In the genomic region with DNA sequence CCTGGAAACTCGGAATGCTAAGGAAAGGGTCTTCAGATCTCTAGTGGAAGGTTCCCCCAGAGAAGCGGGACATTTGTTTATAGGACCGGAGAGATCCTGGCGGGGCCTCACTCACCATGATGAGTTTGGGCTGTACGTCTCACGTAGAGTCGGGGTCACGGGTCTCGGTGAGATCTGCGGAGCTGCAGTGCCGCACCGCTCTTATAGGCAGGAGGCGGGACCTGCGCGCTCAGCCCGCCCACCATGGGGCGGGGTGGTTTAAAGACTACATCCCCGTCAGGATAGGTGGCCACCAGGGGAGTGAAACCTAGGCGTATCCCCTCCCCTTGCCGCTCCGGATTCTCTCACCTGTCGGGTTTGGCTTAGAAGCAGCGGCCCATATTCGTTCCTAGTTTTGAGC, we compare ENCODE assay signal across 8 mouse cellular contexts. TPM values are rescaled to one million over a fixed set of nuclear protein-coding genes. Genes with fewer than 3 reads are reported as not detected.
DNase-seq lines count a peak whose midpoint lies in the region; ATAC-seq and TF ChIP-seq lines count a peak whose summit lies in the region.

No protein-coding gene starts in this region.

- H3K36me3 ChIP-seq in ES-E14 (ENCODE audit: control insufficient read depth, insufficient read depth, low read length, poor library complexity, severe bottlenecking), result peaks cover 31% of the 10 kb centered on the region
- H3K36me3 ChIP-seq in hindbrain, embryonic 10.5 days, result peaks cover 23% of the 10 kb centered on the region
- H3K36me3 ChIP-seq in lung, embryonic 16.5 days (ENCODE audit: control insufficient read depth, insufficient read depth, low read length), result peaks cover 4% of the 10 kb centered on the region

- H3K9me3 ChIP-seq in ES-E14 (ENCODE audit: control insufficient read depth, insufficient read depth, low read depth, low read length), result no peaks in the 10 kb centered on the region
- no peaks in the 10 kb centered on the region for H3K9me3 ChIP-seq in hindbrain, embryonic 10.5 days
- no peaks in the 10 kb centered on the region for H3K9me3 ChIP-seq in lung, embryonic 16.5 days (ENCODE audit: control insufficient read depth, low read length)

- no peak overlapping the region for H3K27ac ChIP-seq in ES-E14 (ENCODE audit: insufficient read depth, low read depth, low read length, poor library complexity, severe bottlenecking)
- peak overlapping the region; percentile 71; the same call in 1 of the 2 replicates for H3K27ac ChIP-seq in hindbrain, embryonic 10.5 days
- no peak overlapping the region for H3K27ac ChIP-seq in lung, embryonic 16.5 days (ENCODE audit: low read length)

- peak; percentile 94 for ATAC-seq in lung, embryonic 16.5 days (ENCODE audit: low read depth)

- peak overlapping the region; percentile 70 to 97 for H3K4me3 ChIP-seq in ES-E14 (ENCODE audit: insufficient read depth in 1 of 2, low read depth in 1 of 2, low read length in 2 of 2, poor library complexity in 1 of 2, severe bottlenecking in 1 of 2)
- peak overlapping the region; percentile 60 for H3K4me3 ChIP-seq in hindbrain, embryonic 10.5 days
- peak overlapping the region; percentile 54 for H3K4me3 ChIP-seq in lung, embryonic 16.5 days (ENCODE audit: low read length)

- peaks cover 77% of the 10 kb centered on the region for H3K27me3 ChIP-seq in hindbrain, embryonic 10.5 days (ENCODE audit: insufficient read depth, poor library complexity, severe bottlenecking)
- H3K27me3 ChIP-seq in lung, embryonic 16.5 days (ENCODE audit: control insufficient read depth, insufficient read depth, low read depth, low read length), result peaks cover 29% of the 10 kb centered on the region

- peaks cover 12 to 29% of the 10 kb centered on the region in 2 experiments for H3K4me1 ChIP-seq in ES-E14 (ENCODE audit: control insufficient read depth in 2 of 2, insufficient read depth in 2 of 2, low read length in 2 of 2, poor library complexity in 1 of 2)
- H3K4me1 ChIP-seq in hindbrain, embryonic 10.5 days (replicated peaks), result peaks cover 22% of the 10 kb centered on the region
- peaks cover 12% of the 10 kb centered on the region for H3K4me1 ChIP-seq in lung, embryonic 16.5 days (replicated peaks; ENCODE audit: control insufficient read depth, insufficient read depth, low read length)

- in situ Hi-C loops in ES-E14 (cut with MboI; ENCODE audit: low sequenced_read_pairs in 2 of 2, unreplicated experiment in 2 of 2), result no loop called here

- peak; percentile 78 for DNase-seq in ES-E14 (ENCODE audit: low read depth, low spot score)
- DNase-seq in cerebellum, adult 8-10 months, result peak; percentile 97
- DNase-seq in forelimb bud, embryonic 11.5 days (ENCODE audit: low read depth, low spot score), result peak; percentile 78
- DNase-seq in hindbrain, embryonic 10.5 days (ENCODE audit: low spot score), result peak; percentile 69
- DNase-seq in layer of hippocampus, adult 9-11 months, result peak; percentile 92
- DNase-seq in ovary, adult 18-20 months (ENCODE audit: low spot score), result peak; percentile 74
- peak; percentile 95 for DNase-seq in thymus, postnatal 0 days (ENCODE audit: low spot score)

- peak overlapping the region; percentile 97 for H3K4me2 ChIP-seq in lung, embryonic 16.5 days (ENCODE audit: low read depth, low read length)

- under 1% methylated on average over 24 of the region's 24 CpGs for WGBS in hindbrain, embryonic 10.5 days
- 0% methylated on average over 24 of the region's 24 CpGs for WGBS in lung, embryonic 16.5 days

- H3K9ac ChIP-seq in ES-E14 (ENCODE audit: insufficient read depth, low read depth, low read length, poor library complexity, severe bottlenecking), result peak overlapping the region; percentile 74
- peak overlapping the region; percentile 72 for H3K9ac ChIP-seq in lung, embryonic 16.5 days (ENCODE audit: low read length)

TF ChIP-seq in ES-E14, 5 proteins besides CTCF, POLR2A, EP300 and RAD21:
- no peak for TF ChIP-seq HCFC1 (IDR thresholded peaks at IDR 0.05; ENCODE audit: borderline replicate concordance, insufficient read depth, low read length)
- 0 out of 2 replicates have a peak, but pooled peaks have one; percentile 1 for TF ChIP-seq MAFK (IDR thresholded peaks at IDR 0.05; ENCODE audit: insufficient read depth, low read depth, low read length)

RNA-seq across cellular contexts. Expression of gene Tuba4a, which starts 0.6 kb away (rescaled TPM):
- total RNA-seq in ES-E14 (2012; rRNA removed), result 110 and 124 TPM in 2 replicates
- polyA plus RNA-seq in hindbrain, embryonic 10.5 days (2016; fragmentation: Nextera tagmentation; extraction: Ambion mirVana), result 10.8 and 19.4 TPM in 2 replicates
- 51.5 and 58.8 TPM in 2 replicates for polyA plus RNA-seq in lung, embryonic 16.5 days (2015; fragmentation: Nextera tagmentation; extraction: Ambion mirVana)
- 170 and 193 TPM in 2 replicates for polyA plus RNA-seq in thymus, postnatal 0 days (2015; fragmentation: Nextera tagmentation; extraction: Ambion mirVana)

RNA-seq across cellular contexts. Expression of gene Stk16, which starts 8.4 kb away (rescaled TPM):
- 63.6 and 103 TPM in 2 replicates for total RNA-seq in ES-E14 (2012; rRNA removed)
- 143 and 153 TPM in 2 replicates for polyA plus RNA-seq in hindbrain, embryonic 10.5 days (2016; fragmentation: Nextera tagmentation; extraction: Ambion mirVana)
- 122 and 127 TPM in 2 replicates for polyA plus RNA-seq in lung, embryonic 16.5 days (2015; fragmentation: Nextera tagmentation; extraction: Ambion mirVana)
- 114 and 120 TPM in 2 replicates for polyA plus RNA-seq in thymus, postnatal 0 days (2015; fragmentation: Nextera tagmentation; extraction: Ambion mirVana)

RNA-seq across cellular contexts. Expression of gene Glb1l, which starts 8.5 kb away (rescaled TPM):
- total RNA-seq in ES-E14 (2012; rRNA removed), result 5.8 and 7.6 TPM in 2 replicates
- polyA plus RNA-seq in hindbrain, embryonic 10.5 days (2016; fragmentation: Nextera tagmentation; extraction: Ambion mirVana), result 14.5 and 19.9 TPM in 2 replicates
- 19.6 and 21.6 TPM in 2 replicates for polyA plus RNA-seq in lung, embryonic 16.5 days (2015; fragmentation: Nextera tagmentation; extraction: Ambion mirVana)
- polyA plus RNA-seq in thymus, postnatal 0 days (2015; fragmentation: Nextera tagmentation; extraction: Ambion mirVana), result 10.9 and 11.3 TPM in 2 replicates

RNA-seq across cellular contexts. Expression of gene A630095N17Rik, which starts 12.8 kb away (rescaled TPM):
- total RNA-seq in ES-E14 (2012; rRNA removed), result not detected in 2 replicates
- polyA plus RNA-seq in hindbrain, embryonic 10.5 days (2016; fragmentation: Nextera tagmentation; extraction: Ambion mirVana), result not detected in 2 replicates
- polyA plus RNA-seq in lung, embryonic 16.5 days (2015; fragmentation: Nextera tagmentation; extraction: Ambion mirVana), result not detected in 2 replicates
- polyA plus RNA-seq in thymus, postnatal 0 days (2015; fragmentation: Nextera tagmentation; extraction: Ambion mirVana), result 0.78 and 0.96 TPM in 2 replicates

RNA-seq across cellular contexts. Expression of gene Dnajb2, which starts 17.1 kb away (rescaled TPM):
- 15.8 and 17.7 TPM in 2 replicates for total RNA-seq in ES-E14 (2012; rRNA removed)
- 28.9 and 37.5 TPM in 2 replicates for polyA plus RNA-seq in hindbrain, embryonic 10.5 days (2016; fragmentation: Nextera tagmentation; extraction: Ambion mirVana)
- 27.6 and 32.7 TPM in 2 replicates for polyA plus RNA-seq in lung, embryonic 16.5 days (2015; fragmentation: Nextera tagmentation; extraction: Ambion mirVana)
- polyA plus RNA-seq in thymus, postnatal 0 days (2015; fragmentation: Nextera tagmentation; extraction: Ambion mirVana), result 14.2 and 14.7 TPM in 2 replicates
